Mouse (Mus musculus) brain, embryonic 14.5 days (tissue): ENCODE measurements at regions not wholly inside any gene's neighbourhood (a gene's known extent, or its start where the extent isn't known, plus 50 kb on each side); places are given as distances from the start of the nearest gene placed in this dataset.

Experiments used
- CTCF ChIP-seq: fragments of 200-500 bp; IDR thresholded peaks from 2 replicates; pipeline ENCODE4 v1.5.1; 2012; ENCODE audit warnings: inconsistent platforms, mild to moderate bottlenecking, moderate library complexity, borderline replicate concordance; ENCODE audit not compliant: insufficient read depth, insufficient read length; ENCODE audit errors: extremely low read depth
- POLR2A ChIP-seq: fragments of 200-500 bp; IDR thresholded peaks from 2 replicates; pipeline ENCODE4 v1.6.1; 2012; ENCODE audit warnings: mild to moderate bottlenecking, inconsistent platforms, borderline replicate concordance; ENCODE audit not compliant: poor library complexity, insufficient read depth, insufficient read length, severe bottlenecking; ENCODE audit errors: extremely low read depth

DNA sequence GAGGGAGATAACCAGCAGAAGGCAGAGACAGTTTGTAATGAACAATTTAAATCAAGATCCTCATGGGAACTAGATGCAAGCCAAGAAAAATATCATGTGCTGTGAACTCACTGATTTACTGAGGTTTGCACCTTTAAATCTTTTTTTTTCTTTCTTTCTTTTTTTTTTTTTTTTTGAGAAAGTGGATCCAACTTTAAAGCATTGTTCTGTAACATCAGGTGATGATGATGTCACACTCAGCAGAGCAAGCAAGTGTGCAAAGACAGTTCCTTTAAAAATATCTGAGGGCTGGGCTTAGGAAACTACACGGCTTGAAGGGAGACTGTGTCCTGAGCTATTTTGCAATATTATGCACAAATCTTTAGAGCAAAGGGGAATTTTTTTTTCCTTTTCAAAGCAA is 166.6 kb upstream of the Ubash3b start:
- no peak for TF ChIP-seq CTCF
- TF ChIP-seq POLR2A, result no peak
